Mouse (Mus musculus): ENCODE measurements around the gene Gtse1.
"Not testable (repeated sequence)": the region's sequence is repeated elsewhere in the genome, so short reads cannot be mapped to it uniquely, and the experiment has no call there.

Gene Gtse1

DNA sequence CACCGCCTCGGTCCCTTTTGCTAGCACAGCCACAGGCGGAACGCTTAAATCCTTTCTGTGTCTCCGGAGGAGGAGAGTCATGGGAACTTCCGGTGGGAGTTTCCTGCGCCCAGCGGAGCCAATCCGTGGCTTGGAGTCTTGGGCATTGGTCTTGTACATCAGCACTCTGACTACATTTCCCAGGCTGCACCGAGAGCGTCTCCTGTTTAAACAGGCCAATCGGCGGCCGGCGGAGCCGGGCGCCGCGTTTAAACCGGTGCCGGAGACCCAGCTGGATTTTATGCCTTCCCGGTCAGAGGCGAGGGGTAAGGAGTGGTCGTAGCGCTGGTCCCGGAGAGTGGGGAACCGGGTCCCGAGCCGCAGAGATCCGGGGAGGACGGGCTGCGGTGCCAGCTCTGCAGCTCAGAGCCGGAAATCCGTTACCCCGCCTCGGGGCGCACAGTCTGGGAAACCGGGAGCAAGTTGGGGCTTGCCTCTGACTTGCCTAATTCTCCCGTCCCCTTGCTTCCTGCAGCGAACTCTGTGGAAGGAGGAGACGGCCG is at the start of gene Gtse1:
Gene Gtse1 (plus strand): TSS at position 256 of the 542 bp plus-strand sequence.
- DNase-seq = peak; percentile 98

DNA sequence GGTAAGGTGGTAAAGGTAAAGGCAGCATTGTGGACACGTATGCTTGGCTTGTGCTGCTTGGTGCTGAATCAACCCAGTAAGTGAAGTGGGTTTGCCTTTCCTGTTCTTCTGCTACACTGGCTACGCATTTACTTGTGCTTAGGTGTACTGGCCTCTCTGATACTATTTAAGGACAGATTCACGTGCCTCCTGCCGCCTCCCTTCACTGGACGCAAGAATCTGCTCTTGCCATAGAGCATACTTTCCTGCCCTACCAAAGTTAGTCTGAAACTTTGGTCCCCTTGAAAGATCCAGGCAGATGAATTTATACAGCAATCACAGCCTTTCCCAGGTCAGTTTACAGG is 49.1 kb upstream of the Gtse1 start:
- no peak for DNase-seq

DNA sequence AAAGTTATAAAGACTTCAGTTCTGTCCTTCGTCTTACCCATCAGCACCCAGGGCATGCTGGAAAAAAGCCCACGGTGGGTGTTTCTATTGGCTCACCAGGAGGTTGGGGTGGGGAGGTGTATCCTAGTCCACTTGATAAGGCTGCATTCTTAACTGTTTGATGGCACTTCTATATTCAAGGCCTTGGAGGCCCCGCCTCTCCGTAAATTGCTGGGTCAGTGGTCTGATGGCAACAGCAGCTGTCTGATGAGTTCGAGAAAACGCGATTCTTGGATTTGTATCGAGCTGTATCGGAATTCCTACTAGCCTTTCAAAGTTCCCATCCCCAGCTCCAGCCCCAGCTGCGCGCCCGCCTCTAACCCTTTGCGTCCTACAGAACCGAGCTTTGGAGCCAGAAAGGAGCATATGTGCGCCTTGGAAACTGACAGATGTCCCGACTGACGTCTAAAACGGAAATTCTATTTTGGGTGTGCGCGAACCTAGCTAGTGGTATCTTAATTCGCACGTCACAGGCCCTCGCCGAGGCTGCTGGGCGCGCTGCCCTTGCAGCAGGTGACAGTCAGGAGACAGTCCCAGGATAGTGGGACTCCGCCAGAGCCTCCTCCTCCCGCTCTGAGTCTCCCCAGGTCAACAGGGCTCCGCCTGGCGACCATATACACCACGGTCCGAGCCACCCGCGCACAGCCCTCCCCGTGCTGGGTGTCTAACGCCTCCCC is 48.6 kb upstream of the Gtse1 start:
- DNase-seq = peak; percentile 41

DNA sequence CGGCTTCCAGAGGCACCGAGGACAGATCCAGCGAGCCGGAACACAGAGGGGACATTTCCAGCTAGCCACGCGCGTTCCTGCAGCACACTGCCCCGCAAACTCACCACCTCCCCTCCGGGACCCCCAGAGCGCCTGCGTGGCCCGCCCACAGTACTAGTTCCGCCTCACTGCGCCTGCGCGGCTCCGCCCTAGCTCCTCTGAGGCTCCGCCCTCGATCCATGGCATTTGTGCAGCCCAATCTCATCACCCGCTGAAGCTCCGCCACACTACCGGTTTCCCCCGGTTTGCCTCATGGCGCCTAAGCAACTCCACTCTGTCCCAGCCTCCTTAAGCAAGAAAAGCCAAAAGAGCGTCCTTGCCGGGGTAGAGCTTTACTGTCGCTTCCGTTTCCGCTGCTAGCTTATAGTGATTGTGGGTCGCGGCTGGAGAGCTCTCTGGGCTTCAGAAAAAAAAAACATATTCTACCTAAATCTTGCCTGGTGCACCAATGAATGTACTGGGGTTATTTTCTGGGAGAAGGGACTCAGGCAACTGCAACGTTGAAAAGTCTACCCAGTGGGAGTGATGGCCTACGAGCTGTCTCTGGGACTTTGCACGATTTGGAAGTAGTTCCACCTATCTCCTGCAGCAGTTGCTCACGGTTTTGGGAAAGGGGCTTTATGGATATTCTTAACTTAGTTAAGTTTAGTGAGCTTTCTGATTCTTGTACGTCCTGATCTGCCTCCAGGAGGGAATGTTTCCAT is 47.8 kb upstream of the Gtse1 start, which contains the start of gene Cdpf1:
Gene Cdpf1 (minus strand): TSS at position 163 of the 743 bp plus-strand sequence.
- DNase-seq = peak; percentile 97

DNA sequence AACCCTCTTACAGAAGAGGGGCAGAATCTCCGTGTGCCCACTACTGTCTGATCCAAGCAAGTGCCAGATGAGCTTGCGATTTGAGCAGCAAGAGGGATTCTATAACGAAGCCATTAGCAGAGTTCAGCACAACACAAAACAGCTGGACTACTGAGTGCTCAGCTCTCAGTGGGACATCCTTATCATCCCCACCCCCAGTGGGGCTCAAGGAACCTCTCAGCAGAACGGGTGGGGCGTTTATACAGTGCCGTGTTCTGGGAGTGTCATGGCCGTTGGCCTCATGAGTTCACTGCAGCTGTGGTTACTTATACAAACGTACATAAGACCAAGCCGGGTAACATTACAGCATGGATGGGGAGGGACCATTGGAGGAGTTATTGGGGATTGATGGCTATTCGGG is 46.1 kb upstream of the Gtse1 start:
- DNase-seq = no peak

DNA sequence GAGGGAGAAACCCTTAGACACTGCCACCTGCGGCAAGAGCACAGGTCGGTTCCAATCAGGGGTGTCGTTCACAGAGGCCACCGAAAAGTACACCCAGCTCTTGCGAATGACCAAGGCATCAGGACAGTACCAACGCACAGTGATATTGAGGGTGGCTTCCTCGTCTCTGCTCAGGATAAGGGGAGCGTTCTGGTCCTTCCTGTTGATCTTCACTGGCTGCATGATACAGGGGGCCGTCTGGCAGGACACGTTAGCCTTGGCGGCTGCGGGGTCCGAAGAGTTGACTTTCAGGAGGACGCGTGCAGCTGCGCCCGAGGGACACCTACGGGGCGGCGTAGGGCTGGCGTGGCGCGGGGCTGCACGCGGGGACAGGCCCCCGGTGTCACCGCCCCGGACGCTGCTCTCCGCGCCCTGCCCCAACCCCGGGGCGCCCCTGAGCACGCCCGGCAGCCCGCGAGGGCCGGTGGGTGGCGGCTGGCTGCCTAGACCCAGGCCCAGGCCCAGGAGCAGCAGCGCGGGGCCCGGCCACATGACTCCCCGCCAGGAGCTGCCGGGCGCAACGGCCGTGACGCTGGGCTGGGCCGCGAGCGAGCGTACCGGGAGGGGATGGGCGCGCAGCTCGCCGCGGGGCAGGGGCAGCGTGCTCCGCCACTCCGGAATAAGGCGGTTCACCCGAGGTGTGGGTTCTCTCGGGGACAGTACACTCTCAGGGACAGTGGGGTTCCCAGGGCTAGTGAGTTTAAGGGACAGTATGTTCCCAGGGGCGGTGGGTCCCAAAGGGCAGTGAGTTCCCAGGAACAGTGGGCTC is 38.1 kb upstream of the Gtse1 start, which contains the start of gene Pkdrej:
Gene Pkdrej (minus strand): TSS at position 532 of the 808 bp plus-strand sequence.
- peak; percentile 73 for DNase-seq

DNA sequence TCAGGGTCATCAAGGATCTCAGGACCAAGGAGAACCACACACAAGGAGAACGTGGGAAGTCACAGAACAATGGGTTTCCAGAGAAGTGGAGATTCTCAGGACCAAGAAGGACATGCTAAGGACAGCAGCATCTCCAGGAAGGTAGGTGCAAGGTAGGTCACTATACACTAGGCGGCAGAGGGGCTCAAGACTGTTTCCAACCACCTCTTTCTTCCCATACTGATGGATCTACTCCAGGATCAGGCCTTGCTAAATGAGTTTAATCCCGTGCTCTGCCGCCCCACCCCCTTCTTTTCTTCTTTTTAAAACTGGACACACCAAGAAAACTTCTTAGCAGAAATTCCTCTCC is 37.6 kb upstream of the Gtse1 start:
- DNase-seq = peak; percentile 47

DNA sequence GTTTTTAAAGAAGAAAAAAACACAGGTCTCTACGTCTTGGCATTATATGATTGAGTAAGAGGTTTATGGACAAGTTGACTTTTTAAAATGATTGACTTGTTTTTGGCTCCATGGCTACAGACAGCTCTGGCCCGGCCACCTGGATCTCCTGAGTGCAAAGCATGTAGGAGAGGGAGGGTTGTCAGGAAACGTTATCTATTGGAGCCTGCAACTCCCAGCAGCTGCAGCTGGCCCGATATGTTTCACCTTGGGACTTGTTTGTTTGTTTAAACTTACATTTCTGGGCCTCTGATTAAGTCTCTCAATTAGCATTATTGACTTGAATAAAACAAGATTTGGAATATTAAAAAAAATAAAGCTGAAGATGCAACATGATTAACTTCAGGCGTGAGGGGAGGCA is 32.9 kb upstream of the Gtse1 start:
- DNase-seq = no peak

DNA sequence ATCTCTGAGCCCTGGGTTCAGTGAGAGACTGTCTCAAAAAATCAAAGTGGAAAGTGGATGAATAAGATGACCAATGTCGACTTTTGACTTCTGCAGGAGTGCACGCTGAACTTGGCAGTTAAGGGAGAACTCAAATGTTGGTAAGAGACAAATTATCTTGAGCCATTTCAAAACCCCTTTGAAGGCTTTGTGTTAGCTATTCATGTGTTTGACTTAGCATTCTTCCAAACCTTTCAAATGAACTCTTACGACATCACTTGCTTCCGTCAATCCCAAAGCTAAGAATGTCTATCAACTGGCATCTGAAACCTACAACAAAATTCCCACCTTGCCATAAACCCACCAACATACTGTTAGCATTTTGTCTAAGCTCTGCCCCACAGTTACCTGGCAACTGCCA is 31.5 kb upstream of the Gtse1 start:
- DNase-seq = no peak

DNA sequence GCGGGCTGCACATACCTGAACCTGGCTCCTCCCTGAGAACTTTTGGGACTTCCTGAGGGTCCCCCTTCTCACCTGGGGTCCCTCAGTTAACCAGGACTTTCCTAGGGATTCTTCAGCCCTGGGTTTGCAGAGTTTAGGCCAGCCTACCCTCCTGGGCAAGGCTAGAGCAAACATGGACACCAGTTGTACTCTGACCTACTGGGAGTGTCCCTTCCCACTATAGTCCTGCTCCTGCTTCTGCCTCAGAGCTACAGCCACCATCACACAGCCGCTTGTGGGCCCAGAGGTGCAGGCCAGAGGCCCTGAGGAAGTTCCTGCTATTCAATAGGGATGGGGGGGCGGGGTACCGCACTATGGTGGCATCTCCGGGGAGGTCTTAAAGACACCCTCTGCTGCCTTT is 30.1 kb upstream of the Gtse1 start:
- DNase-seq = no peak

DNA sequence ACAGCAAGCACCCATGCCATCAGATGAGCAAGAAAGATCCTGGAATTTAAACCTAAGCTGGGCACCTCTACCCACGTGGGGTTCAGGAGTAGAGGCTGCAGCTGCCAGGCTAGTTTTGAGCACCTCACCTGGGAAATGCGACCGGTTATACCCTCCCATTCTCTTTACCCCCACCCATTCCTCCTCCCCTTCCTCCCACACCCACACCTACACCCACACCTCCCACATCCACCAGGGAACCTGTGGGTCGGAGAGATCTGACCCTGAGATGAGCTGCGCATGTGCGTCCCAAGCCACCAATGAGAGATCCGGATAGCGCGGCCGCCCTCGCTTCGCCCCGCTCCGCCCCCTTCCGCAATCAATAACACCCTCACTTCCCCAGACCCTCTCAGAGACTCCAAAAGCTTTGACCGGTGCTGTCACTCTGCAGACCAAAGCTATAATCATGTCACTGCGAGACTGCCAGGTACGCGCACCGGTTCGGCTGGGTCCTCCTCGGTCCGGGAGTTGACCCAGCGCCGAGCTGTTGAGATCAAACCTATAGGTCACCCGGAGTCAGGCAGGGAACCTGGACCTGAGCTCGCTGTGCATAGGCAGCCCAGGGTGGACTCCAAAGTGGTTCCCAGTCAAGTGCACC is 27.5 kb upstream of the Gtse1 start, which contains the start of gene Ttc38:
Gene Ttc38 (plus strand): TSS at position 353 of the 637 bp plus-strand sequence.
- DNase-seq = peak; percentile 88

DNA sequence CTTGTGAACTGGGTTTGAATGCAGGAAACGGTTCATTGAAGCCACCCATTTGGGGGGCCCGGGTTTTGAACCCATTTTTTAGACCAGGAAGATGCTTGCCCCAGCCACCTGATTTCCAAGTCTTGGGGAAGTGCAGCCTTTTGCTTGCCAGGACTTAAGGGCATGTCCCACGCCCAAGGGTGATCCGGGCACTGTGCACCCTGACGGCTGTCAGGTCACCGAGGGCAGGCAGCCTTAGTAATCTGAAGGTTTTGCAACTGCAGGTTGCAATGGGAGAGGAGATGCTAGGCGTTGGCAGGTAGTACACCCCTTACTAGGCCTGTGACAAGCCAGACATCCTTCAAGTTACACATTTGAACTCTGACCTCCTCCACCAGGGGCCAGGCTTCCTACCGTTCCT is 26.9 kb upstream of the Gtse1 start:
- no peak for DNase-seq

DNA sequence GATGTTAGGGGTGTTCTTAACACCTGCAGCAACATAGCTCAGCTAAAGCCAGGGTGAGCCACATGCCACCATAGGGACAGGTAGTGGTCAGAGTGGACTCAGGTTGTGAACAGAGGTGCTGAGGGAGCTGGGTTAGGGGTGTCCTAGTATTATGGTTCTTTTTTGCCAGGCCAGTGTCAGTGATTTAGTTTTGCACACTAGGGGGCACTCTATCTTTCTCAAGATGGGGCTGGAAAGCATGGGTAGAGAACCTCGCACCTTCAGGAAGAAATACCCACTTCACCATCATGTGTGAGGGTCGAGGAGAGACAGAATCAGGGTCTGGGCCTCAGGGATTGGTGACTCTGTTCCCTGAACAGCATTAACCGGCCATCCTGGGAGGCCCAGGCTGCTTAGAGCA is 24.2 kb upstream of the Gtse1 start:
- no peak for DNase-seq

DNA sequence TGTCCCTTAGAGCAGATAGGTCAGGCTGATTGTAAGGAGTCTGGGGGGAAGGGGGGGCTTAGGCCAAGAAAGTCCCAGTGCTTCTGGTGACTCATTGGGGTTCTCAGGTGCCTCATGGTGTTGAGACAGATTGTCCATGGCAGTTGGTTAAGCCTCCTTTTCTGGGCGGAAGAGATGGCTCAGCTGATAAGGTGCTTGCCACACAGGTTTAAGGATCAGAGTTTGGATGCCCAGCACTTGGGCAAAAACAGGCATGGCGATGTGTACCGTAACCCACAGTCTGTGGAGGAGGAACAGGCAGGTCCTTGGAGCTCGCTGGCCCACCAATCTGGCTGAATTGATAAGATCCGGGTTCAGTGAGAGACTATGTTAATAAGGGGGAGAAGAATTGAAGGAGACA is 22.7 kb upstream of the Gtse1 start:
- no peak for DNase-seq

DNA sequence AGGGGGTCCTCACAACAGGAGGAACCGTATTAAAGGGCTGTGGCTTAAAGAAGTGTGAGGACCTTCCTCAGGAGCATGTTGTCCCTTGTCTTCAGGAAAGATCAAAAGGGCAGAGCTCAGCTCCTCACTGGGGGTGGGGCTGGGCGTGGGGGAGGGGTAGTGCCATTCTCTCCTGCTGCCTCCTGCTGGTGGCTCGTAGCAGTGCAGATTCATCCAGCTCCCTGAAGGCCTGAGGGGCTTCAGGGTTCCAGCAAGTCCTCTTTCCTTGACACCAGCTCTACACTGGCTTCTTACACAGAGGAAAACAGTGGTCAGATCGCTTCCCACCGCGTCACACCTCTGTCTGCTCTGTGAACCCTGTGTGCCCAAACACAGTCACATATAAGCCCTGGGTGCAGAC is 18.6 kb upstream of the Gtse1 start:
- DNase-seq = peak; percentile 31

DNA sequence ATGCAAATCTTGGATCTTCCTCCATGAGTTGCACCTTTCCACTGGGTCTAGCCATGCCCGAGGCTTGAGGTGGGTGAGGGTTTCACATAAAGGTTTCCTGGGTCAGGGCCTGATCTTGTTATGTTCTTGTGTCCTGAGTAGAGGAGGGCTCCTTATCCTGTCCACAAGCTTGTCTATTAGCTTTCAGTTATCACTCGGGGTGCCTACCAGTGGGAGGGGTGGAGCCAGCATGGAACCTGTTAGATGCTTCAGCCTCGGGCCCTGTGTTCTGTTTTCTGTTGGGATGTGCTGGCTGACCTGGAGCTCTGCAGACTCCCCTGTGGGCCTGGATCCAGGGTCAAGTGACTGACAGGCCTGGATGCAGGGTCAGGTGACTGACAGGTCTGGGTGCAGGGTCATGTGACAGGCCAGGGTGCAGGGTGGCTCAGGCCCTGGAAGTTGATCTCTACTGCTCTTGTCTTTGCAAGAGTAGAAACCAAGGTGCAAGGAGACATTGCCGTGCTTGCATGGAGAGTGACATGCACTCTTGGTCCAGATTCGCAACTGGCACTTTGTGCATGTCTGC is 17.7 kb upstream of the Gtse1 start:
- no peak for DNase-seq

DNA sequence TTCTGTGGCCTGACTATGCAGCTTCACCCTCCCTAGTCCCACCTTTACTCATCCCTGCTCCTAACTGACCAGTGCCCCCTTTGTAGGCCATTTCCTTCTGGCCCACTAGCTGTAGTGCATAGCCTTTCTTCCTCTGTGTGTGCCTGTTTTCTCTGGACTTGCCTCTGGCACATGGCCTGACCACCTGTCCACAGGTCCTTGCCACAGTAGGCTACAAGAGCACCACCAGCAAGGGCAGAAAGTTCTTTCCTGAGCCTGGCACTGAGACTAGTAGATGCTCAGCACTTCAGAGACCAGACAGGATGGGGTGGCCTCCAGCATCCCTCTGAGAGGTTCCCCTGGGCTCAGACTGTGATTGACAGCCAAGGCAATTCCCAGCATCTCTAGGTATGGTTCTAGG is 14.5 kb upstream of the Gtse1 start:
- no peak for DNase-seq

DNA sequence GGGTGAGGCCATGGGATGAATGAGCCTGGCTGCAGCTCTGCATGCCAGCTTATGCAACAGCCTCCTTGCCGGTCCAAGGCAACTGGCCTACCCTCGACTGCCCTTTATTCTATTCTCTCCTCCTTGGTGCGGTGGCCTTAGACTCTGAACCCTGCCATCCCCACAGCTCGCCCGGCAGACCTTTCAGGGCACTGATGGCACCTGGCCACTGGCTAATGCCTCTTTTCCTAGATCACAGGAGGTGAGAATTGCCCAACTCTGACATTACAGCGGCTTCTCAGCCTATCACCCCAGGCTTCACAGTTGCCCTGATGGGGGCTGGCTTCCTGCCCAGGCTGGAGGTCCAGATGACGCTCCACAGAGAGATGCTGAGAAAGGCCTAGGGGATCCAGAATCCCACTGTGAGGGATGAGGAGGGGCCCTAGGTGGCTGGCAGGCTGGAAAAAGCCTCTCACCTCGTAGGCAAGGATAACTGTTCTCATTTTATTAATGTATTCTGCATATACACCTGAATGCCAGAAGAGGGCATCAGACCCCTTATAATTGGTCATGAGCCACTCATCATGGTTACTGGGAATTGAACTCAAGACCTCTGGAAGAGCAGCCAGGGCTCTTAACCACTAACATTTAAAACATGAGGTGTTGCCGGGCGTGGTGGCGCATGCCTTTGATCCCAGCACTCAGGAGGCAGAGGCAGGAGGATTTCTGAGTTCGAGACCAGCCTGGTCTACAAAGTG is 7.7 kb upstream of the Gtse1 start:
- DNase-seq = no peak

DNA sequence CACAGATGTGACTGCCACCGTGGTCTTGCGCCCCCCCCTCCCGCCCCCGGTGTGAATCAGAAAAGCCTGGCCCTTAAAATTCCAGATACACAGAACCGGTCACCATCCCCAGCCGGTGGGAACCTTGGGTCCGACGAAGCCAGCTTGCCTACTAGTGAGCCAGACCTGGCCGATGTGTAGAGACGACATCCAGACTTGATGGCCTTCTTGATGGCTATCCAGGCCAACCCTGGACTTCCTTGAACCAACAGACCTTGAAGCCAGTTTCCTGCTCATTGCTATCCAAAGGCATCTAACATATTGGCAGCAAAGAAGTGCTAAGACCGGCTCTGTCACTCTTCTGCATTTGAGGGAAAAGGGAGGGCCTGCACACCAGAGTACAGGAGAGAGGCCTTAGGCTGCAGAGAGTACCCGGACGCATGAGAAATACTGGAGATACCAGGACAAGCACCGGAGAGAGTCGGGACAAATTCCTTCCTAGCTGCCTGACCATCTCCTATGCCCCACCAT is 510 bp upstream of the Gtse1 start:
- peak; percentile 34 for DNase-seq

DNA sequence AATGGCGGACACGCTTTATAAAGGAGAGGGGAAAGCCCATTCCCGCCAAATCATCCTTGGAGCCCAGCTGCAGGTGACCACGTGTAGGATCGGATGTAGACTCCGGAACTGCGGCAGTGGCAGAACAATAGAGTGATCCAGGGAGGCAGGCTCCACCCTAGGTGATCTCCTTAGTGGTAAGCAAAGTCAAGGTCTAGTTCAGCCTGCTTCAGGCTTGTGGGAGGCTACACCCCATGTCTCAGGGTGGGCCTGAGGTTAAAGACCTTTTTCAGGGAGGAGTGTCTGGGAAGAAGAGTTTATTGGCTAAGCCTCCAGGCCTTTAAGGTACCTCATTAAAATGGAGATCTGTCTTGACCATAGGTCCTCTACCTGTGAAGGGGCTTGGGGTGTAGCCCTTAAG is 6.4 kb downstream of the Gtse1 start:
- not testable (repeated sequence) for DNase-seq

DNA sequence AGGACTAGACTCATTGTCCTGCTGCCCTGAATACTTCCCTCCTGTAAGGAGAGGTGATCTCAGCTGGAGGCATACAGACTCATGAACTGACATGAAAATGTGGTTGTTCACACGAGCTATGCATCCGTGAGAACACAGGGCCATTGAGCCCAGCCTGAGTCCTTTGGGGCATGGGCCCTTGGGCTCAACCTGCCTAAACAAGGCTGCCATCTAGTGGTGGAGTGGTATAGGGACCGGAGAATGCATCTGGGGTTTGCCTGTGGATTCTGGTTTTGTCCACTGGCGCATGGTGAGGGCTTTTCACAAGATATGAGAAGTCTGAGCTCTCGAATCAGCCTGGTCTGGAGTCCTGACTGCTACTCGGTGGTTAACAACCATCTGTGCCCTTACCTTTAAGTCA is 8.2 kb downstream of the Gtse1 start:
- DNase-seq = peak; percentile 84

DNA sequence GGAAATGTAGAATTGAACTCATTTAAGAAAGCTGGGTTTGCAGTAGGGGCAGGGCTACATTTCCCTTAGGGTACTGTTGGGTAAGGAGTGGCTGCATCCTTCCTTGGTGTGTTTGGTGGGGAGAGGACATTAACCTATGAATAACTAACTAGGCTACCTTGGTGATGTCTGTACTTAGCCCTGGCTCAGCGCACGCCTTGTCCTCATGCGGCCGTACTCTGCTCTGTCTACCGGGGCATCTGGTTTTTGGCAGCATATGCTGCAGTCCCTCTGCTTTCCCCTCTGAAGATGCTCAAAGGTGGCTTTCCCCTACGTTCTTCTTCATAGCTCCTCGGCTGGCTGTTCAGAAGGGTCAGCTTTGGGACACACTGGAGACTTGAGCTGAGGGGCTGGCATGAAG is 17.8 kb downstream of the Gtse1 start:
- no peak for DNase-seq

Measured in embryo, embryonic 11 days (tissue).